Mouse (Mus musculus) layer of hippocampus, adult 8-10 months (tissue): ENCODE data around the gene Rcor1. TPM values are rescaled to one million over a fixed set of nuclear protein-coding genes. Genes with fewer than 3 reads are reported as not detected.

Experiments used
- DNase-seq, 2 experiments: peaks; one replicate each; pipeline ENCODE4 v3.0.0; 2022; ENCODE audit warnings: low spot score in 2 of 2
- total RNA-seq, 4 experiments: library from RNA; stranded (reverse); gene quantifications; 2 replicates each; pipeline ENCODE4 v1.2.4; 2022

Gene Rcor1
- total RNA-seq, 4 experiments from 2014 or later = 14.9 to 19.8 (median 17.1) TPM

GRCm38 (mm10) chr12:111125666-111126065 is 86.5 kb downstream of the Rcor1 start:
- no peak for DNase-seq

DNA sequence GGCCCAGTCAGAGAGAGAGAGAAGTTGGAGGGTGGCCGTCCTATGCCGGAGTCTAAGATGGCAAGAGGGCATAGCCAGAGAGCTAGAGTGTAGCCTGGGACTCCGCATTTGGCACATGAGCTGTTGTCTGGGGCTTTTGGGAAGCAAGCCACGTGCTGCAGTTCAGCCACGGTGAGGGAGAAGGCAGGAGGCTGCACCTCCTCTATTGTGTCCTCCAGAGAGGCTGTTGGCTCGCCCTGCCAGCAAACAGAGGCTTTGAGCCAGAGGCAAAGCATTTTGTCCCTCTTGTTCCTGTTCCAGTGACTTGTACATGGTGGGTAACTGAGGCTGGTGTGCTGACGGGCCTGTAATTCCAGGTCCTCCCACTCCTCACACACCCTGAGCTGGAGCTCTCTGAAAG is 95.0 kb downstream of the Rcor1 start:
- DNase-seq = no peak

DNA sequence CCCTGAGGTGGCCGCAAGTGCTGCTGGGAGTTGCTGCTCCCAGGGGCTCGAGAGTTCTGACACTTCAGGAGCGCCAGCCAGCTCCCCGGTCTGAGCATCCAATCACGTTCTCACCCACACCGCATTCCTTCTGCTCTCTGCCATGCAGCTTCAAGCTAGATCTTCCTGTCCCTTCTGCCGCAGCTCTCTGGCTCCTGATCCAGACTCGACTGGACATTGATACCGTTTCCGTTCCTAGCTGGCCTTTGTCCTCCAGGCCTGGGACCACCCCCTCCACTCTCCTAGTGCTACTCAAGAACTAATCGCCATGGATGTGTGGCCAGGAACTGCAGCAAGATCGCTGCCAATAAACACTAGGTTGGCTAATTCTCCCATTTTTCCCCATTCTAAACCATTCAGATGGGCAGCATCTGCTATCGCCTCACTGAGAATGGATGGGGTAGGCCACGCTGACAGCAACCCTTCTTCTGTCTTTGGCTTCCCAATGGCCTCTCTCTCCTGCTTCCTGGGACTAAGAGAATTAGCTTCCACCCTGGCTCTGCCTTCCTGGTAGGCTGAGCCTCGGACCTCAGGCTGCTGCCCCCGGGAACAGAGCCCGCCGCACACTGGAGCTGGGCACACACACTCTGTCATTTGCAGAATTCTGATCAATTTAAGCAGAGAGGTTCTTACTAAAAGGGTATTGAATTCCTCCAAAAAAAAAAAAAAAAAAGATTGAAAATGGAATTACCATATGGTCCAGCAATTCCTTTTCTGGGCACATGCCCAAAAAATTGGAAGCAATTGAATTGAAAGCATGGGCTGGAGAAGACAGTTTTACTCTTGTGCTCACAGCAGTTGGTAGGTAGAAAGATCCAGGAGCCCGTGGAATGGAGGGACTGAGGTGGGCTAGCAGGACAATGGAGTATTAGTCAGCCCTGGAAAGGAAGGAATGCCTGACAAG is 95.9 kb downstream of the Rcor1 start:
- peak in 1 of 2 experiments; percentile 47 for DNase-seq

- DNase-seq = no peak
These were observed 96.8 kb downstream of the Rcor1 start for GRCm38 (mm10) chr12:111135953-111136352.

DNA sequence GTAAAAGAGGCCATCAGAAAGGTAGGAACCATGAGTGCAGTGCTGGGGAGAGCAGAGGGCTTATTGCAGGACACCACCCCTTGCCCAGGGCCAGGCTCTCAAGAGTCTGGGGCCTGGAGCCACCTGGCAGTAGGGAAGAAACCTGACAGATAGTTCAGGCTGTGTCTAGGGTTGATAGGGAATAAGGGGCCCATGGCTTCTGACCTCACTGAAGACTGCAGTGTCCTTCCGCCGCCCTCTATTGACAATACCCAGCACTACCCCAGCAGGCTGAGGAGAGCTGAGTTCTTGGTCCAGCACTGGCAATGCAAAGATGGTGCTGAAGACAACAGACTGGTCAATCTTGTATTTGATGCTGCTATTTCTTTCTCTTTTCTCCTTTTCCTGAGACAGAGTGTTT is 97.9 kb downstream of the Rcor1 start:
- DNase-seq = no peak

DNA sequence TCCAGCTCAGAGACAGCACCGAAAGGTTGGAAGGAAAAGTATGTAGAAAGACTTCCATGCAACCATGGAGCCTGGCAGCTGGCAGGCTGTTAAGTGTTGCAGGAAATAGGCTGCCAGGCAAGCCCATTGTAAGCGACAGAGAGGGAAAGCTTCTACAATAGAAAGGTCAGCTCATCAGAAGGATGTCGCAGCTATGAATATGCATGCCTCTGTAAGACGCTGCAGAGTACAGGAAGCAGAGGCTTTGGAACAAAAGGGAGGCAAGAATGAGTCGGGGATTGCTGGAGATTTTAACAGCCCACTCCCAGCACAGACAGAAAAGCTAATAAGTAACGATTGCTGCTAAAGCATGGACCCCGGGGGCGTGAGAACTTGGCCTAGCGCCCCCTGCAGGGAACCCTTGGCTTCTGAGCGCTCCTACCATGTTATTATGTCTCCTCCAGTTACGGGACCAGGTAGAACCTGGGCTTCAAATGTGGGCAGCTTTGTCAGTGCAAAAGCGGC is 103.9 kb downstream of the Rcor1 start:
- no peak for DNase-seq

- no peak for DNase-seq
These were observed 104.4 kb downstream of the Rcor1 start for GRCm38 (mm10) chr12:111143509-111144063.

- DNase-seq = no peak
These were observed 105.4 kb downstream of the Rcor1 start for GRCm38 (mm10) chr12:111144598-111144997.

DNA sequence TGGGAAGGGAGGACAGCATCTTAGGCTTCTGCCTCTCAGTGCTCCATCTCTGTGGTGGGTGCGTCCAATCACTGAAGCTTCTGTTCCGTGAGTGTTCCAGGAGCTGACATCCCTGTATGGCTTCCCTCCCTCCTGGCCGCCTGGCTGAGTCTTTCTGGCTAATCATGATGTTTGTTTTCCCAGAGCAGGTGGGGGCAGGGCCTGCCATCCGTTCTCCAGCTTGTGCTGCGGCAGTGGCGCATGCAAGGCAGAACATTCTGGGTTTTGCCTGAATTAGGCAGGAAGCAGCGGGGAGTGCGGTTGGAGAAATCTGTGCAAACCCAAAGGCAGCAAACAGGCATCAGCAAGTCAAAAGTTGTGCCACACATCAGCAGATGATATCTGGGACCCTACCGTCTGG is 106.1 kb downstream of the Rcor1 start:
- DNase-seq = peak; percentile 74 to 85

DNA sequence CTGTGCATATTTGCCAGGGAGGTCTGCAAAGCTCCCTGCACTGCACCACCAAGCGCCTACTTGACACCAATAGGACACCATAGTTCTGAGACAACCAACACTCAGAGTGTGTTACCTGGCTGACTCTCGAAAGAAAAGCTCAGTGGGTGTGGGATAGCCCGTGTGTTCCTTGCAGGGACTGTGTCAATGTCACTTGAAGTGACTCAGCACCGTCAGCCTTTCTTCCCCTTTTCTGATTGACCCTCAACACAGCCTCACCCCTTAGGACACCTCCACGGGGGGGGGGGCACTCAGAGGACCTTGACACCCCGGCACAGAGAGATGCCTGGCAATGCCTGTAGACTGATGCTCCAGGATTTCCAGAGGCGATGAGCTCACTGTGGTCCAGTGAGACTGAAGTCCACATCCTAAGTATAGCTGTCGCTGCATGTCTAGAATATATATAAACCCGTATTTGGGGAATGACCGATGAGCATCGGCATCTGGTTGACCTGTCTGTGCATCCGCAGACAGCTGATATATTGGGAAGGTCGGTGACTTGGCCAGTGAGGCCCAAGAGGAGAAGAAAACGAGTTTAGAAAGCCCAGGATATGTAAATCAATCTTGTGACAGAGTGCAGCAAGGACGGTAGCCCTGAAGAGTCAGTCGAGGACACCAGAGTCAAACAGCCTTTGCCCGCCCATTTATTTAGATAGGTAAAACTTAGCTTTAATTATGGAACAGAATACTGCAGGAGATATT is 110.5 kb downstream of the Rcor1 start:
- no peak for DNase-seq

DNA sequence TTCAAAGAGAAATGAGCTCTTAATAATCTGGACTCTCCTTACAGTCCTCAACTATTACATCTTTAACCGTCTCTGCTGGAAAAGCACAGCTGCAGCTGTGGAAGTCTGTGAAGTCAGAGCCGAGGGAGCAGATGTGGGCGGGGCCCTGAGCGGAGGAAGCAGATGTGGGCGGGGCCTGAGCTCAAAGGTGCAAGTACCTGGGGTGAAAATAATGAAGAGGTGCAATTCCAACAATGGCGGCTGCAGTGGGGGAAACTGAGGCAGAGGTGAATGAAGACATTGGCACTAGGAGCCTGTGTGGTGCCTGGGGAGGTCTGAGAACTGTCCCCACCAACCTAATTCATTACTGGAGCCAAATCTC is 111.1 kb downstream of the Rcor1 start:
- no peak for DNase-seq

GRCm38 (mm10) chr12:111151422-111152156 is 112.4 kb downstream of the Rcor1 start:
- DNase-seq = no peak

- no peak for DNase-seq
These were observed 113.4 kb downstream of the Rcor1 start for GRCm38 (mm10) chr12:111152579-111152978.

GRCm38 (mm10) chr12:111152981-111153710 is 114.0 kb downstream of the Rcor1 start:
- no peak for DNase-seq

GRCm38 (mm10) chr12:111153946-111154345 is 114.8 kb downstream of the Rcor1 start:
- no peak for DNase-seq

GRCm38 (mm10) chr12:111154641-111155040 is 115.5 kb downstream of the Rcor1 start:
- DNase-seq = no peak

DNA sequence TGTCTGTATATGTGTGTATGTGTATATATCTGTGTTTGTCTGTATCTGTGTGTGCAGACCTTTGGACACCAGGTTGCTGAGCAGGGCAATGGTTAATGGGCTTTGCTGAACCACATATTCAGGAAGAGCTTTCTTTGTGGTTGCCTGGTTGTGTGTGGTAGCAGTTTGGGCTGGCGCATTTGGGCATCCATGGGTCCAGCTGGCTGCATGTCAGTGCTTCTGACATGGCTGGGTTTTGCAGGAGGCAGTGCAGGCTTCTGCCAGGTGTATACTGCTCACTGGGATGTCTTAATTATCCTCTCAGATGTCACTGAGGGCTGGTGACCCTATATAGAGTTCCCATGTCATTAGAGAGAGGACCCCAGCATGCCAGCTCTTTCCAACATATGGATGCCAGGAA is 116.6 kb downstream of the Rcor1 start:
- DNase-seq = no peak

DNA sequence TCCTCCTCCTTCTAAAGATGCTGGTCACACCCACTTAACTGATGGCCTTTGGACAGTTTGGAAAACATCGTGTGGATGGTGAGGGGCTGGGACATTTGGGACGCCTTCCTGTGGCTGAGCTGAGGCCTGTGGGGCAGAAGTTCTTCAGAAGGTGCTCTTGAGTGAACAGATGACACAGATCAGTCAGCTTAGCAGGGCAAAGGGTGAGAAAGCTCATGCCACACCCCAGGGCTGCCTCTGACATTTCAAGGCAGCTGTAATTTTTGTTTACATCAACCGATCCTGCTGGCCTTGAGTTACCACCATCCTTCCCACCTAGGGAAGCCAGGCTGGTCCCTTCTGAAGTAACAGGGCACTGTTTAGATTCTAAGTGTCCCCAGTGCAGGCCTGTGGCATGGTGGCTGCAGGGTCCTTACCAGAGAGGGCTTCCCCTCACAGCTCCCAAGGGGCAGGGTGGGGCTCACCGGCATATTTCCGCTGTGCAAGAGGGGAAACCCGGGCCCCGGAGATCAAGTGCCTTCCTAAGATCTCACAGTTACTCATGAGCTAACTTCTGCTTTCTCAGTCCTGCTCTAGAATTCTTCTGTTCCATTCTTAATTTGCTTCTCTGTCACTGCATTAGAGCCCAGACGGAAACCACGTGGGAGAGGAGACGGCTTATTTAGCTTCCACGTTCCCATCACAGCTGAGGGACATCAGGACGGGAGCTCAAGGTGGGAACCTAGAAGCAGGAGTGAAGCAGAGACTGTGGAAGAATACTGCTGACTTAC is 120.7 kb downstream of the Rcor1 start:
- no peak for DNase-seq

GRCm38 (mm10) chr12:111160871-111161270 is 121.7 kb downstream of the Rcor1 start:
- no peak for DNase-seq

DNA sequence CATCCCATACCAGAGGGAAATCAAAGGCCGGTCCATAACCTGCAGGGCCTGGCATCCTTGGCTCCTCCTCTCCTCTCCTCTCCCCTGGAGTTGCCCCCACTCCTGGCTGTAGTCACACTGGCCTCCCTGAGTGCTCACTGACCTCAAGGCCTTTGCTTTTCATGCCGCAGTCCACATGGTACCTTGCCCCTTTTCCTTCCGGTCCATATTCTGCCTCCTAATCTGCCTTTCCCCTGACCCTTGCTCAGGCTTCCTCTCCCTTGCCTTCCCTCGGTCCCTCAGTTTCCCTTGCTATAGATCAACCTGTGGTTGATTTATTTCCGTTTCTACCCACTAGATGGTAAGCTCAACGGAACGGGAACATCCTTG is 122.8 kb downstream of the Rcor1 start:
- no peak for DNase-seq
